Mouse (Mus musculus) gastrocnemius, adult 2 months (tissue): ENCODE results near the gene Slc35c2. TPM values are rescaled to one million over a fixed set of nuclear protein-coding genes. Genes with fewer than 3 reads are reported as not detected.

Experiments
- DNase-seq: peaks from one replicate; pipeline ENCODE4 v3.0.0; 2022
- H3K27ac ChIP-seq: fragments of 200-600 bp; 2 replicates; pipeline ENCODE4 v1.8.1; 2022; ENCODE audit warnings: mild to moderate bottlenecking
- H3K4me3 ChIP-seq: fragments of 200-600 bp; 2 replicates; pipeline ENCODE4 v1.8.1; 2022; ENCODE audit warnings: mild to moderate bottlenecking, moderate library complexity
- CTCF ChIP-seq: fragments of 200-600 bp; IDR thresholded peaks from 2 replicates; pipeline ENCODE4 v1.8.1; 2022; ENCODE audit warnings: antibody characterized with exemption, mild to moderate bottlenecking, moderate library complexity
- intact Hi-C: fragments of 180-260 bp; cut with DNase I; formaldehyde crosslinking; loops from one replicate; pipeline ENCODE4 v1.15.1; 2025
- total RNA-seq, 2 experiments: library from RNA; stranded (reverse); gene quantifications; 2 replicates each; pipeline ENCODE4 v1.2.3; 2021

The Slc35c2 gene
- total RNA-seq, 2 experiments from 2014 or later = 19.6 to 20.6 TPM

- Histone ChIP-seq H3K4me3 (no peak overlapping the region), H3K27ac (no peak overlapping the region)
- no peak for DNase-seq
- no peak for TF ChIP-seq CTCF
- intact Hi-C loops = no loop called here
Measured at GRCm38 (mm10) chr2:165259859-165260258, 27.8 kb downstream of the Slc35c2 start.

- no peak overlapping the region for H3K27ac ChIP-seq
- DNase-seq = no peak
- intact Hi-C loops = no loop called here
- H3K4me3 ChIP-seq = no peak overlapping the region
- no peak for TF ChIP-seq CTCF
Measured at GRCm38 (mm10) chr2:165258321-165258720, 29.3 kb downstream of the Slc35c2 start.

GRCm38 (mm10) chr2:165257151-165257834, 30.4 kb downstream of the Slc35c2 start:
- intact Hi-C loops = no loop called here
- no peak for DNase-seq
- no peak for TF ChIP-seq CTCF

DNA sequence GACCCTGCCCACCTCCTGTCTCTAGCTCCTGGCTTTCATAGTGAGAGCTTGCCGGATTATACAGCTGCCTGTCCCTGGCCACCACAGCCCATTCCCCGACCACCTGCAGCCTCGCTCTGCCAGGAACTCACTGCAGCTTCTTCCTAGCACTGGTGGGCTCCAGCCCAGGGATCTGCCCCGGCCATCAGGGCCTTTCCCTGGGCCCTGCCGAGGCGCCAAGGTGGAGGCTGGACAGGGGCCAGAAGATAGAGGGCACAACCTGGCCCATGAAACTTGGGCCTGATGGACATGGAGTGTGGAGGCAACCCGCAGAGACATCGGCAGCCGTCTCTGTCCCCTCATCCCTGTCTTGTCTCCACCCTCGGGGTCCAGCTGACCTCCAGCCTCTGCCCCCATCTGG, 31.5 kb downstream of the Slc35c2 start:
- intact Hi-C loops = no loop called here
- no peak overlapping the region for H3K27ac ChIP-seq
- no peak for TF ChIP-seq CTCF
- no peak for DNase-seq
- H3K4me3 ChIP-seq = no peak overlapping the region

More at GRCm38 (mm10) chr2:165257151-165257834, 30.4 kb downstream of the Slc35c2 start:
- H3K4me3 ChIP-seq = no peak overlapping the region
- H3K27ac ChIP-seq = no peak overlapping the region

DNA sequence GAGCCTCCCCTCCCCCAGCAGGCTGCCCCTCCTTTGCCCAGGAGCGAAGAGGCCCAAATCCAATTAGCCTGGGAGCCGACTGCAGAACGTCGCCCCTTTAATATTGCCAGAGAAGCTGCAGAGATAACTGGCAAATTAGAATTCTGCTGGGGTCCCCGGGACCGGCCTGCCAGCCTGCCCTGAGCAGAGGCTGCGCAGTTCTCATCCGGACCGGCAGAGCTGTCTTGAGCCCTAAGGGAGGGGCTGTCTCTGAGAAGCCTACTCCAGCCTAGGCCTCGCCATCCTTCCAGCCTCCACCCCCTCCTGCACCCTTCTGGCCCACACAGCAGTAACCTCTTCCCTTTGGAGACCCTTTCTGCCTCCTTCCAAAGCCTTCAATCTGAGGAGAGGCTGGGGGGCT, 33.8 kb downstream of the Slc35c2 start:
- no peak for TF ChIP-seq CTCF
- intact Hi-C loops = no loop called here
- Histone ChIP-seq H3K27ac (no peak overlapping the region), H3K4me3 (no peak overlapping the region)
- DNase-seq = no peak

DNA sequence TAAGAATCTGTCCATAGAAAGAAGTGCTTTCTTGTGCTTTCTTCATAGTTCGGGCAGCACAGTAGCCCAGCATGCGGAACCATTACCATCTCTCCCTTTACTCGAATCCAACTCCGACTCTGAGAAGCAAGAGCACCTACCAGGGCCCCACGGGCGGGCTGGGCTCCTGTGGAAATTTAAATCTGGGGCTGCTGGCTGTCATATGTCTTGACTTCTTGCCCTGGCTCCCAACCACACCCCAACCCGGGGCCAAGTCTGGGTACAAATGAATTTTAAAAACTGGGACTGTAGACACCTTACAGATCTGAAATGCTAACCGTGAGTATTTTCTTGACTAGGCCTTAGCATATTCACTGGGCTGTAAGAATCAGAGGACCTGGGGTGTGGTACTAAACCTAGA, 34.4 kb downstream of the Slc35c2 start:
- no peak overlapping the region for H3K27ac ChIP-seq
- intact Hi-C loops = no loop called here
- no peak for DNase-seq
- no peak for TF ChIP-seq CTCF
- H3K4me3 ChIP-seq = no peak overlapping the region

DNA sequence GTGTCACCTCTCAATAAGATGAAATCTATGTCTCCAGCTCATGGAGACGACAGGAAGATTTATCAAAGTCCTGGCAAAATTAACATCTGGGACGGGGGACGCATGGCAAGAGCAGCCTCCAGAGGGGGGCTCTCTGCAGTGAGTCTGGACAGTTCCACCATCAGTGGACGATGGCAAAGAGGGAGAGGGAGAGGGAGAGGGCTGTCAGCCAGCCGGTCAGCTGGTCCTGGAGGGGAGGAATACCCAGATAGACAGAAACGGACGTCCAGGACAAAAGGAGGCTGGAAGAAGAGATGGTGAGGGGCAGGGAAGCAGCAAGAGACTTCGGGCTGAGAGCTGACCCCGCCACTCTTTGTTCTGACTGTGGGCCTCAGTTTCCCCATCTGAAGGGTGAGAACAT, 34.9 kb downstream of the Slc35c2 start:
- no peak overlapping the region for H3K27ac ChIP-seq
- intact Hi-C loops = no loop called here
- TF ChIP-seq CTCF = no peak
- no peak for DNase-seq
- H3K4me3 ChIP-seq = no peak overlapping the region

DNA sequence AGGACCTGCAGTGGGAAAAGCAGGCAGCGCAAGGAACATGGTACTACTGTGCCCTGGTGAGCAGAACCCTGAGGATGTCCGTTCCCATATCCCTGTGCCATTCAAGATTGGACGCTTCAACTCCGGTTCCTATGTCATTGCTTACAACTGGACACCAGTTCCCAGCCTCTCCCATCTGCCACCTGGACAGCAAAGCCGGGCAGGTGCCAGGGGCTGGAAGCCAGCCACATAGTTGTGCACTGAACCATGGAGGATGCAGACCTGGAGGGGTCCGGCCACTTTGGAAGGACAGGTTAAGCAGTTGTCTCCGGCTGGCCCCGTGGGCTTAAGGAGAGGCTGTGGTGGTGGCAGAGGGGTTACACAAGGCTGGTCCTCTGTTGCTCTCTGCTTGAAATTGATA, 35.3 kb downstream of the Slc35c2 start:
- intact Hi-C loops = no loop called here
- H3K4me3 ChIP-seq = no peak overlapping the region
- H3K27ac ChIP-seq = no peak overlapping the region
- DNase-seq = no peak
- no peak for TF ChIP-seq CTCF

GRCm38 (mm10) chr2:165250903-165251302, 36.8 kb downstream of the Slc35c2 start:
- intact Hi-C loops = no loop called here
- H3K27ac ChIP-seq = no peak overlapping the region
- no peak for TF ChIP-seq CTCF

GRCm38 (mm10) chr2:165248967-165249366, 38.7 kb downstream of the Slc35c2 start:
- intact Hi-C loops = no loop called here
- no peak for DNase-seq
- no peak for TF ChIP-seq CTCF
- no peak overlapping the region for H3K27ac ChIP-seq
- no peak overlapping the region for H3K4me3 ChIP-seq

More at GRCm38 (mm10) chr2:165250903-165251302, 36.8 kb downstream of the Slc35c2 start:
- H3K4me3 ChIP-seq = no peak overlapping the region
- no peak for DNase-seq

DNA sequence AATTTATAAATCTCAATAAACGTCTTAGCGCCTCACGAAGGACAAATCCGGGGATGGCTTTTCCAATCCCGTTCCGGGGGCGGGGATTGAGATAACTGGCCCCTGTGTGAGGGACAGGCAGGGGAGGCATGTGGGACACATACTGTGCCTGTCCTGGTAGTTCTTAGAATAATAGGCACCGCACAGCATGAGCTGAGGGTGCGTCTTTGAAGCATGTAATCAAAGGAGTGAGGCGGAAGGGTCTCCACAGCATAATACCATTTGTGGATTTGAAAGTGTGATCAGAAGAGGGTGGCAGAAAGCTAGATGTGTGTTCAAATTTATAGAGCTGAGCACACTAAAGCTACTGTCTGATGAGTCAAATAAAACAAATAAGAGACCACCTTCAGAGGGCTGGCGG, 41.3 kb downstream of the Slc35c2 start:
- TF ChIP-seq CTCF = no peak
- intact Hi-C loops = no loop called here
- Histone ChIP-seq H3K4me3 (no peak overlapping the region), H3K27ac (no peak overlapping the region)
- DNase-seq = no peak

GRCm38 (mm10) chr2:165243122-165243720, 44.4 kb downstream of the Slc35c2 start:
- no peak for DNase-seq
- intact Hi-C loops = no loop called here
- no peak for TF ChIP-seq CTCF
- Histone ChIP-seq H3K27ac (no peak overlapping the region), H3K4me3 (no peak overlapping the region)

- Histone ChIP-seq H3K4me3 (no peak overlapping the region), H3K27ac (no peak overlapping the region)
- intact Hi-C loops = no loop called here
- DNase-seq = no peak
- TF ChIP-seq CTCF = no peak
Measured at GRCm38 (mm10) chr2:165242575-165242974, 45.1 kb downstream of the Slc35c2 start.

DNA sequence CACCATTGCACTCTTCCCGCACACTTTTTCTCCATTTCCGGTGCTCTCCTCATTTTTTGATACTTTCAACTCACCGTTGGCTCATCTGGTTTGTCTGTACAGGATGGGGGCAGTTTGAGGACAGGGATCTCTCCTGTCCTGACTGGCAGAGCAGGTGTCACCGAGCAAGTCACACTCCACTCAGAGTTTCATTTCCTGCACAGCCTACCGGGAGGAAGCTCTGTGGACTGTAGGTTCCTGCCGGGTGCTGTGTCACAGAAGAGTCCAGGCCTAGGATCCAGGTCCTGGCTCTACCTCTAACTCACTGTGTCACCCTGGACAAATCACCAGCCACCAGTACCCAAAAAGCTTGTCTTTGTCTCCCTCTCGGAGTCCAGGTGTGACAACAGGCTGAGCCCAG, 45.9 kb downstream of the Slc35c2 start:
- no peak for TF ChIP-seq CTCF
- no peak overlapping the region for H3K27ac ChIP-seq
- no peak overlapping the region for H3K4me3 ChIP-seq
- no peak for DNase-seq
- intact Hi-C loops = no loop called here
